Mouse (Mus musculus): ENCODE results near the gene Gemin8. TPM values are rescaled to one million over a fixed set of nuclear protein-coding genes. Genes with fewer than 3 reads are reported as not detected.

Gemin8 gene
- total RNA-seq, 1 experiment from 2014 or later, result 17.1 TPM

DNA sequence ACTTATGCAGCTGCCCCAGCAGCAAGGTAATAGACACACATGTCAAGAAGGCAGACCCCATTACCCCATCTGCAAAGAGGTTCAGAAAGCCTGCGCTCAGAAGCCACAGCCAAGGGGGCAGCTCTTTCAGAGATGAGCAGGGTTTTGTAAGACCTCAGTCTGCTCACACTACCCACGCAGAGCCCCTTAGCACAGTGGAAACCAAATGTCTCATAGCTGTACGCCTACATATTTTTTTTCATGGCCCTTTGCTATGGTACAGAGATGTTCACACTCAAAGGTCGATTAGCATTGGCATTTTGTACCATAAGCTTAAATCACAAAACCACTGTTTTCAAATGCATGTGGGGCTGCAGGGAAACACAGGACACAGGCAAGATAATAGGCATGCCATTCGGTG lies 56.6 kb downstream of the Gemin8 start:
- ATAC-seq (replicated peaks; ENCODE audit: low read depth, poor library complexity, severe bottlenecking), result no peak

DNA sequence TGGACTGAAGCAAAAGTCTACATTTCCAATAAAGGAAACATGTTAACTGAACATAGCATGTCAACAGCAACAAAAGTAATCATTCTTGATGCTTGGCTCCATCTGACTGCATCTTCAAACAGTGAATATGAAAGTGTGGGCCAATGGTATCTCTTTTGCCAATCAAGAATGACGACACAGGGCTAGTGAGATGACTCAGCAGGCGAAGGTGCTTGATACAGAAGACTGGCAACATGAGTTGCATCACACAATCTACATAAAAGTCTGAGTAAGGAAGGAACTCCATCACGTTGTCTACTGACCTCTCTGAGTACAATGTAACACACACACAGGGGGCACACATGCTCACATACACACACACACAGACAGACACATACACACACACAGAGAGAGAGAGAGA lies 59.5 kb downstream of the Gemin8 start:
- ATAC-seq (replicated peaks; ENCODE audit: low read depth, poor library complexity, severe bottlenecking), result no peak

DNA sequence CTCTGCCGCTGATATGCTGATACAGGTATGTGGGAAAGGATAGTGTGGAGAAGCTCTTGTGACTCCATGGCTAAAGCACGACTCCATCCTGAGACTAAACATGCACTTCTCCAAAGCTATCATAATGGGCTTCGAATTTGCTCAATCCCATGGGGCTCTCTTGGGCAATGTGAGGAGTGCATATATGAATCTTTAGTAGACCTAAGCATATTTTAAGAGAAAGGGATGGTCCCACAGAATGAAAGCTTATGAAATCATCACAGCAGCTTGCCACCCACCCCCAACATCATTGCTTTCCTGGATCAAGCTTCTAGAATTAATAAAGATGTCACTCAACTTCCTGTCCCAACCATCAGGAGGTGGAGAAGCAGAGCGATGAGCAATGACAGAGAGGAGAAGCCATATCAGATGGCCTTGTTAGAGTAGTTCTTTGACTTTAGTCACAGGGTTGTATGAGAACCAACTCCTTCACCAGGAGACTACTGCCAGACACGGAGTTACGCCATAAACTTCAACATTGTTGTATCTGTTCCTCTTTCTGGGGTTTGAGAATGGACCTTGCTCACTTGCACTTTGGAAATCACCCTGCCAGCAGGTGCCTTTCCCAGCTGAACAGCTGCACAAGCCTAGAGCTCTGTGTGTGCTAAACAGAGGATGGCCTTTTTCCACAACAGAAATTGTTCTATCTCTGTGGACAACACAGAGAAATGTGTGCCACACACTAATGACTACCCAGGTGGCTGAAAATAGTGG lies 60.4 kb downstream of the Gemin8 start:
- ATAC-seq (replicated peaks; ENCODE audit: low read depth, poor library complexity, severe bottlenecking), result peak; percentile 86

DNA sequence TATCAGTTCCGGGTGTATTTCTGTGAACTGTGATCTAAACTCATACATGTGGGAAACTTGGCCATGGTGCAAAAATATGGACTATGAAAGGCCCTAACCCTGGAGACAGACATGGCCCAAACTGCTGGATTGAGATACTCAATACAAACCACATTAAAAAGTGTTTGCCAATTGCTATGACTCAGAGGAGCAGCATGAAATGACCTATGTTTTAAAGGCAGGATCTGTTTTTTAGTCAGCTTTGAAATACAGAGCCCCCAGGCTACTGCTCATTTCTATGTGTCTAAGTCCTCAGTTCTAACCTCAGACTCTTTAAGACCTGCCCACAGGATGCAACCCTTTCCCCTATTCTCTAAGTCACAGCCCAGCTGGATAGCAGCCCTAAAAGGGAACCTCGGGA lies 65.9 kb downstream of the Gemin8 start:
- no peak for ATAC-seq (replicated peaks; ENCODE audit: low read depth, poor library complexity, severe bottlenecking)

DNA sequence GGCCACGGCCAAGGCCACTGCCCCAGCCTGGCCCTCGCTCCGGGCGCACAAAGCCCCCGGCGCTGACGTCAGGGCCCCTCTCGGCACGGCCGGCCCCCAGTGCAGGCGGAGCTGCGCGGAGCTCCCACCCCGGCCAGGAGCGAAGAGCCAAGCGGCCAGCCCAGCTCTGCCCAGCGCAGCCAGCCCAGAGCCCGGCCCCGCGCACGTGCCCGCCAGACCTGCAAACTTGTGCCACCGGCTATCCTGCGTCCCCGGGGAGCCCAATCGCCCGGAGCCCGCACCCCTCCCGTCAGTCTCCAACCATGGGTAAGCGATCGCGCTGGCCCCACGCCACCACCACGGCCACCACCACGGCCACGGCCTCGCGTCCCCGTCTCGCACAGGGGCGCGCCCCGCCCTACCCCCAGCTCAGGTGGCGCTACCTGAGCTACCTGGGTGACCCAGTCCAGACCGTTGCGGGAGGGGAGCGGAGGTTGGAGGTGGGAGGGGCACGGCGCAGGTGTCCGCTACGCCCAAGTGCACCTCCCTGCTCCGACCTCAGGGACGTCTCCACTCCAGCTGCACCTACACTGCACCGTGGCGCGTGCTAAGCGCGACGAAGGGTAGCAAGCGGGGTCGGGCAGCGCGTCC lies 68.7 kb downstream of the Gemin8 start, which contains the start of gene Gpm6b:
Gpm6b (plus strand) TSS at position 81 of the 630 bp plus-strand sequence.
- peak; percentile 67 for ATAC-seq (replicated peaks; ENCODE audit: low read depth, poor library complexity, severe bottlenecking)

- ATAC-seq (replicated peaks; ENCODE audit: low read depth, poor library complexity, severe bottlenecking), result no peak
These were observed 69.3 kb downstream of the Gemin8 start for GRCm38 (mm10) chrX:166239520-166239919.

Other genes starting within 250 kb of the Gemin8 start
- 0.05 and 0.82 TPM in 2 replicates for gene Gpm6b, start 68.5 kb downstream of the Gemin8 start, total RNA-seq (2017)

All from common myeloid progenitor, adult 5-6 weeks (primary cell).